Mouse (Mus musculus): ENCODE measurements around the gene Cdc25b. TPM values are rescaled to one million over a fixed set of nuclear protein-coding genes. Genes with fewer than 3 reads are reported as not detected.

The Cdc25b gene
- 10.8 and 13.1 TPM in 2 replicates for polyA plus RNA-seq (2012; ENCODE audit: insufficient read depth, low replicate concordance)

DNA sequence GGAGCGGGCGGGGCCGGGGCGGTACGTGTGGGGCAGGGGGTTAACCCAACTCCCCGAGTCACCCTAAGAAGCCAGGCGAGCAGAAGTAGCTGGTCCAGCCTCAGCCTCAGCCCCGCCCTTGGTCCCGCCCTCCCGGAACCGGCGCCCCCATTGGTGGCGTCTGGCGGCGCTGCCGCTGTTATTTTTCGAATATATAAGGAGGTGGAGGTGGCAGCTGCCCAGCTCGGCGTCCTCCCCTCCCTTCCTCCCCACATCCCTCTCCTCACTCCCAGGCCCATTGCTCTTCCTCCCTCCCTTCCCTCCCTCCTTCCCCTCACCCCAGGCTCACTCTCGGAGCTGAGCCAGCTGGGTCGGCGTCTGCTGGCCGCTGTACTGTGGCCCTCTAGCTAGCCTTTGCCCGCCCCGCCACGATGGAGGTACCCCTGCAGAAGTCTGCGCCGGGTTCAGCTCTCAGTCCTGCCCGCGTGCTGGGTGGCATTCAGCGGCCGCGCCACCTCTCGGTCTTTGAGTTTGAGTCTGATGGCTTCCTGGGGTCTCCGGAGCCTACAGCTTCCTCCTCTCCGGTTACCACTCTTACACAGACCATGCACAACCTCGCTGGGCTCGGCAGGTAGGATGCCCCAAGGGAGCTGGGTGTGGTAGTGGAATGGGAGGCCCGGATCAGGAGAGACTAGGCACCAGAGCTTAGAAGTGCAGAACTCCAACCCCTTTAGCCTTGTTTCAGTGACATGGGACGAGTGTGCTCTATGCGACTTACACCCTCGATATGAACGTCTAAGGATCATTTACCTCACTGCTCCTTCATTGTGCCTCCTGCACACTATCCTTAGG lies at the start of gene Cdc25b, which contains the start of gene Spef1:
Cdc25b (plus strand) TSS at position 179 of the 831 bp plus-strand sequence.
Spef1 (minus strand) TSS at position 512 of the 831 bp plus-strand sequence.
- peaks cover 55% of the 10 kb centered on the region for H3K4me1 ChIP-seq
- H3K4me3 ChIP-seq (replicated peaks) = peak within 1 kb of the TSS; percentile 97
- H3K36me3 ChIP-seq (replicated peaks; ENCODE audit: low read length) = peaks cover 36% of the 10 kb centered on the region
- TF ChIP-seq GATA1 (IDR thresholded peaks at IDR 0.05; ENCODE audit: borderline replicate concordance, low read length) (no peak), FLI1 (IDR thresholded peaks at IDR 0.05; ENCODE audit: low read length) (no peak)
- no peaks in the 10 kb centered on the region for H3K9me3 ChIP-seq
- H3K27me3 ChIP-seq (replicated peaks) = no peaks in the 10 kb centered on the region

DNA sequence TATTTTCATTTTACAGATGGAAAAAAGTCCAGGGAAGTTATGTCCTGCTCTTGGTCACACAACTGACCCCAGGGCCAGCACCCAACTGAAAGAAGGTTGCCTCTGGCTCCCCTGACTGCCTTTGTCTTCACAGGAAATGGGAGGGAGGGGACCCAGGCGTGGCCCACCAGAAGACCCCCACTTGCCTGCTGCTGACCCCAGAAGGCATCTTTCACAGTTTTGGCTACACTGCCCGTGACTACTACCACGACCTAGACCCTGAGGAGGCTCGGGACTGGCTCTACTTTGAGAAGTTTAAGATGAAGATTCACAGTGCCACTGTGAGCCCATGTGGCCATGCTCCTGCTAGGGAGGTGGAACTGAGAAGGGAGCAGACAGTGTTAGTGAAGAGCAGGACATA lies 48.5 kb upstream of the Cdc25b start:
- H3K27me3 ChIP-seq (replicated peaks) = peaks cover 12% of the 10 kb centered on the region
- no peaks in the 10 kb centered on the region for H3K9me3 ChIP-seq
- H3K4me3 ChIP-seq (replicated peaks) = no peak overlapping the region
- H3K36me3 ChIP-seq (replicated peaks; ENCODE audit: low read length) = peaks cover 35% of the 10 kb centered on the region
- TF ChIP-seq FLI1 (IDR thresholded peaks at IDR 0.05; ENCODE audit: low read length) (no peak), GATA1 (IDR thresholded peaks at IDR 0.05; ENCODE audit: borderline replicate concordance, low read length) (no peak)
- H3K4me1 ChIP-seq = peaks cover 96% of the 10 kb centered on the region

DNA sequence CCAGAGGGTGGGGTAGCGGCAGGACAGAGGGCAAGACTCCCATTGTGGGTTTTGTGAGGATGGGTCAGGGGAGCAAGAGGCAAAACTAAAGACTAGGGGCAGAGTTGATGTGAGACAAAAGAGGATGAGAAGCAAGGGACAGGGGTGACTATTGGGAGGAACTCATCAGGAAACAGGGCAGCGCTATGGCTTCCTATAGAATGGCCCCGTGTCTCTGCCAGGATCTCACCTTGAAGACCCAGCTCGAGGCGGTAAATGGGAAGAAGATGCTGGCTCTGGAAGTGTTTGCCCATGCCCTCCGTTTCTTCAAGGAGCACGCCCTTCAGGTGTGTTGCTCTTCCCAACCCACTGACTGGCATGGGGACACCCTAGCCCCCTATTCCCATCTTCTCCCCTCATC lies 48.0 kb upstream of the Cdc25b start:
- peaks cover 95% of the 10 kb centered on the region for H3K4me1 ChIP-seq
- TF ChIP-seq GATA1 (IDR thresholded peaks at IDR 0.05; ENCODE audit: borderline replicate concordance, low read length) = no peak
- no peak for TF ChIP-seq FLI1 (IDR thresholded peaks at IDR 0.05; ENCODE audit: low read length)
- no peaks in the 10 kb centered on the region for H3K9me3 ChIP-seq
- H3K4me3 ChIP-seq (replicated peaks) = no peak overlapping the region
- H3K27me3 ChIP-seq (replicated peaks) = peaks cover 12% of the 10 kb centered on the region
- peaks cover 40% of the 10 kb centered on the region for H3K36me3 ChIP-seq (replicated peaks; ENCODE audit: low read length)

DNA sequence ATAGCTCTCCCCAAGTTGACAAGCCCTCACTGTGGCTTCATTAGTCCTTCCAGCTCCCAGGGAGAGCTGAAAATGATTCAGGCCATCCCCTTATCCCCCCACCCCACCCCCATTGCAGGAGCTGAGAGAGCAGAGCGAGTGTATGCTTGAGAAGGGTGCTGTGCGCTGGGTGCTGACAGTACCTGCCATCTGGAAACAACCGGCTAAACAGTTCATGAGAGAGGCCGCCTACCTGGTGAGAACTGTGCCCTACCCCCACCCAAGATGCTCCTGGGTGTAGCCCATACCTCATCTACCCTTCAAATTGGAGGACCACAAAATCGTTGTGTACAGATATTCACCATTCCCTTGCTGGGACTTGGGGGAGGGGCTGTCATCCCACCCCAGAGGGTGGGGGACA lies 47.5 kb upstream of the Cdc25b start:
- no peak for TF ChIP-seq FLI1 (IDR thresholded peaks at IDR 0.05; ENCODE audit: low read length)
- TF ChIP-seq GATA1 (IDR thresholded peaks at IDR 0.05; ENCODE audit: borderline replicate concordance, low read length) = no peak
- H3K4me3 ChIP-seq (replicated peaks) = no peak overlapping the region
- H3K4me1 ChIP-seq = peaks cover 90% of the 10 kb centered on the region
- H3K27me3 ChIP-seq (replicated peaks) = peaks cover 12% of the 10 kb centered on the region
- H3K36me3 ChIP-seq (replicated peaks; ENCODE audit: low read length) = peaks cover 42% of the 10 kb centered on the region
- no peaks in the 10 kb centered on the region for H3K9me3 ChIP-seq

DNA sequence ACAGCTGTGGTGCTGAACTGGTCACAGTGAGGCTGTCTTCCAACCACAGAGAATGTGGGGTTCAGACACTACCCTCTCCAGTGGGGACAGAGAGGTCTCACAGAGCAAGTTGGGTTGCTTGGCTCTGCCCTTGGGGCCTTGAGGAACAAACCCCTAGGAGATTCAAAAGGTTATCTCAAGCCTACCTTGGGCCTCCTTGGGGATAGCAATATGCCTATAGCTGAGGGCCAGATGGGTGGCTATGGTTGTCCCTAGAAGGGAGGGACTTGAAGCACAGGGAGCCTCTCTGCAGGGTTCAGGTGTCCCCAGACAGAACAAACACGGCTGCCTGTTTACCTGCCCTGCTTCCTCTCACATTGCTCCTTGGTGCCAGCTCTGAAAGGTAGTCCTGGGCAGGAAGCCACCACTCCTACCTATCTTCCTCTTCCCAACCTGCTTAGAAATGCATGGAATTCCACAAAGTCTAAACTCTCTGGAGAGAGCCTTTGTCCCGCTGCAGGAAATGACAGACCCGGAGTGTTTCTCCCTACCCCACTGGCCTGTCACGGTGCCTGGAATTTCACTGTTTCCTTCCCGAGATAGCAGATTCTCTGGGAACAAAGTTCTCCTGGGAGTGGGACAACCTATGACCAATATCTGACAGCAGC lies 46.7 kb upstream of the Cdc25b start:
- peaks cover 46% of the 10 kb centered on the region for H3K36me3 ChIP-seq (replicated peaks; ENCODE audit: low read length)
- no peaks in the 10 kb centered on the region for H3K9me3 ChIP-seq
- H3K27me3 ChIP-seq (replicated peaks) = peaks cover 15% of the 10 kb centered on the region
- no peak overlapping the region for H3K4me3 ChIP-seq (replicated peaks)
- H3K4me1 ChIP-seq = peaks cover 90% of the 10 kb centered on the region
- TF ChIP-seq FLI1 (IDR thresholded peaks at IDR 0.05; ENCODE audit: low read length) (no peak), GATA1 (IDR thresholded peaks at IDR 0.05; ENCODE audit: borderline replicate concordance, low read length) (no peak)

DNA sequence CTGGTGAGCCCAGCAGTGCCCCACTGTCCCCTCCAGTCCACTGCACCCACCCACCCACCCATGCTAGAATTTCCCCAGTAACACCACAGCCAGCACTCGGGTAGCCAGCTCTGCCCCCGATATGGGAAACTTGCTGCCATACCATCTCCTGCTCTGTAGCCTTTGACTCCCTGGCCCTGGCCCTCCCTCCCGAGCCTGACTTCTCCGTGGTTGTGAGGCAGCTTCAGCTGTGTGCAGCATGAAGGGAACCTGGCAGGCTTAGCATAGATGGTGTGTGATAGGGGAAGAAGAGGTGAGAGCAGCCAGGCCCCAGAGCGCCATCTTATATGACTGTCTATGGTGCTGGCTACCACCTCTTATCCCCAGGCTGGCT lies 46.2 kb upstream of the Cdc25b start:
- H3K9me3 ChIP-seq = no peaks in the 10 kb centered on the region
- TF ChIP-seq GATA1 (IDR thresholded peaks at IDR 0.05; ENCODE audit: borderline replicate concordance, low read length) (no peak), FLI1 (IDR thresholded peaks at IDR 0.05; ENCODE audit: low read length) (no peak)
- no peak overlapping the region for H3K4me3 ChIP-seq (replicated peaks)
- H3K27me3 ChIP-seq (replicated peaks) = peaks cover 15% of the 10 kb centered on the region
- H3K4me1 ChIP-seq = peaks cover 87% of the 10 kb centered on the region
- H3K36me3 ChIP-seq (replicated peaks; ENCODE audit: low read length) = peaks cover 51% of the 10 kb centered on the region

DNA sequence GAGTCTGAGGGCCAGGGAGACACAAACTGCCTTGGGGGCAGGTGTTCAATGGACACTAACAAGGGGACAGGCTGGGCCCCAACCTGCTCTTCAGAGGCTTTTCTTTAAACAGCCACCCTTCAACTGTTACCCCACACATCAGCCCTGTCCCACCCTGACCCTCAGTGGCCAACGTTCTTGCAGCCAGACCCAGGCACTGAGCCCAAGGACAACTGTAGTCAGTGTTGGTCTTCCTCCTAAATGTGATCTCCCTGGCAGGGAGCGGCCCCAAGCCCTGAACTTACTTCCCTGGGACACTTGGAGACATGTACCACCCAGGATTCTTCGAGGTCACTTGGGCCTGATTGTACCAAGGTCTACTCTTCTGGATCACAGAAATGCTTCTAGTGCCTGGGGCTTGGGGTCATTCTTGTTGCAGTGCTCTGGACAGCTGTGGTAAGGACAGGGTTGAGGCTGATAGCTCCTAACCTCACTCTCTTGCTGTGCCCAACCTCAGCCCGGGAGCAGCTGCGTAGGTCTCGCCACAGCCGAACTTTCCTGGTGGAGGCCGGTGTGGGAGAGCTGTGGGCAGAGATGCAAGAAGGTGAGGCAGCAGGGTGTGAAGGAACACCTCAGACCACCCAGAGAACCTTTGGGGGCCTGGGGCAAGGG lies 45.3 kb upstream of the Cdc25b start:
- H3K4me1 ChIP-seq = peaks cover 85% of the 10 kb centered on the region
- peaks cover 61% of the 10 kb centered on the region for H3K36me3 ChIP-seq (replicated peaks; ENCODE audit: low read length)
- TF ChIP-seq GATA1 (IDR thresholded peaks at IDR 0.05; ENCODE audit: borderline replicate concordance, low read length) (no peak), FLI1 (IDR thresholded peaks at IDR 0.05; ENCODE audit: low read length) (no peak)

DNA sequence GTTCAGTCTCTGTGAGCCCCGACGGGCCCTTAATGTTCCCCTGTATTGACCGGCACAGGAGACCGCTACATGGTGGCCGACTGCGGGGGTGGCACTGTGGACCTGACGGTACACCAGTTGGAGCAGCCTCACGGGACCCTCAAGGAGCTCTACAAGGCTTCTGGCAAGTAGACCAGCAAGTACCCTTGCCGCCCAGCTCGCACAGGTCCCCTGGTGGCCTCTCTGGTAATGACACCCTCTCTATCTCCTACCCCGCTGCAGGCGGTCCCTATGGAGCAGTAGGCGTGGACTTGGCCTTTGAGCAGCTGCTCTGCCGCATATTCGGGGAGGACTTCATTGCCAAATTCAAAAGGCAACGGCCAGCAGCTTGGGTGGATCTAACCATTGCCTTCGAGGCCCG lies 44.2 kb upstream of the Cdc25b start:
- no peak for TF ChIP-seq GATA1 (IDR thresholded peaks at IDR 0.05; ENCODE audit: borderline replicate concordance, low read length)
- TF ChIP-seq FLI1 (IDR thresholded peaks at IDR 0.05; ENCODE audit: low read length) = no peak

More for the DNA sequence above, 45.3 kb upstream of the Cdc25b start:
- H3K4me3 ChIP-seq (replicated peaks) = no peak overlapping the region
- H3K27me3 ChIP-seq (replicated peaks) = peaks cover 15% of the 10 kb centered on the region
- no peaks in the 10 kb centered on the region for H3K9me3 ChIP-seq

DNA sequence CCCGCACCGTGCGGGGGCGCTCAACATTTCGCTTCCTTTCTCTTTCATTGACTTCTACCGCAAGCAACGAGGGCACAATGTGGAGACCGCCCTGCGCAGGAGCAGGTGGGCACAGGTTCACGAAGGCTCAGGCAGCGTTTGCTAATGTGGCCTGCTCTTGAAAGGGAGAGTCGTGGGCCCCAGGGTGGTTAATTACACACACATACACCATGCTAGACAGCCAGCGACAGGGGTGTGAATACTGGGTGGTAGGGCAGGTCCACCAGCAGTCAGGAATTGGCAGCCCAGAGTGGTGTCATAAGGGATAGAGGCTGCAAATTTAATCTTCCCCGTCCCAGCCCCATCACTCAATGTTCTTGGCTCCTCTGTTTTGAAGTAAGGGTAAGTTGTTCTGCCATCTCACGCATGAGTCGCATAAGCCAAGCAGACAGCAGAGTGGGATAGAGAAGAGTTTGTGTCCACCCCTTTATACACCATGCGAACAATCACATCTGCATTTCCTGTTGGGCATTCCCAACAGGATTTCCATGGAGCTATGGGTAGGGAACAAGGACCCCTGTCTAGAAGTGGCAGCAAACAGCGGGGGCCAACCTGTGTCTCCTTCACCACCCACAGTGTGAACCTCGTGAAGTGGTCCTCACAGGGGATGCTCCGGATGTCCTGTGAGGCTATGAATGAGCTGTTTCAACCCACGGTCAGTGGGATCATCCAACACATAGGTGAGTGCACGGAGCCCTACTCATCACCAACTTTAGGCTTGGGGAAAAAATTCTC lies 43.6 kb upstream of the Cdc25b start:
- Histone ChIP-seq H3K4me3 (replicated peaks) (no peak overlapping the region), H3K9me3 (no peaks in the 10 kb centered on the region), H3K36me3 (replicated peaks; ENCODE audit: low read length) (peaks cover 76% of the 10 kb centered on the region), H3K4me1 (peaks cover 75% of the 10 kb centered on the region), H3K27me3 (replicated peaks) (peaks cover 15% of the 10 kb centered on the region)
- no peak for TF ChIP-seq GATA1 (IDR thresholded peaks at IDR 0.05; ENCODE audit: borderline replicate concordance, low read length)
- TF ChIP-seq FLI1 (IDR thresholded peaks at IDR 0.05; ENCODE audit: low read length) = no peak

More for the DNA sequence above, 44.2 kb upstream of the Cdc25b start:
- H3K4me1 ChIP-seq = peaks cover 81% of the 10 kb centered on the region
- no peak overlapping the region for H3K4me3 ChIP-seq (replicated peaks)
- peaks cover 71% of the 10 kb centered on the region for H3K36me3 ChIP-seq (replicated peaks; ENCODE audit: low read length)
- H3K27me3 ChIP-seq (replicated peaks) = peaks cover 15% of the 10 kb centered on the region
- H3K9me3 ChIP-seq = no peaks in the 10 kb centered on the region

All from megakaryocyte, embryonic 14.5 days (primary cell).